Mouse (Mus musculus): ENCODE data around the gene Bpifa6. TPM values are rescaled to one million over a fixed set of nuclear protein-coding genes. Genes with fewer than 3 reads are reported as not detected.

Gene Bpifa6
- polyA plus RNA-seq, 1 experiment = not detected

DNA sequence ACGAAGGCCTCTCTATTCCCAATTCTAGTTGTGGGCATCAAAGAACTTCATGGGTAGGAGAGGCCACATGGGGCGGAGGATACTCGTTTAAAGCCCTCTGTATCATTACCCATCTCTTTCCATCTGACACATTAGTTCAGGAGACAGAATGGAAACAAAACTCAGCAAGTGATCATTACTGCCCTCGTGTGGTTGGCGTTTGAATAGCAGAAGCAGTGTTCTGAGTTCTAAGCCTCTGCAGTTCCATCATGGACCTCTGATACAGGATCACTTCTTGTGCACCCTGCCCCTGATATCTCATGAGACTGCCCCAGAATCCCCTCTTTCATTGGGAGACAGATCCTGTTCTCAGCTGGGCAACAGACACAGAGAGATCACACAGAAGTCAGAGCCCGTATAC, 21.8 kb upstream of the Bpifa6 start:
- H3K4me3 ChIP-seq (replicated peaks; ENCODE audit: insufficient read depth, low read depth, low read length) = no peak overlapping the region
- TF ChIP-seq POLR2A (IDR thresholded peaks at IDR 0.05; ENCODE audit: borderline replicate concordance, insufficient read depth, low read length) = no peak
- peak; percentile 63; the same call in 1 of the 2 replicates for TF ChIP-seq CTCF (IDR thresholded peaks at IDR 0.05; ENCODE audit: borderline replicate concordance, insufficient read depth, low read depth, low read length)
- WGBS = 33% methylated on average over 6 of the region's 6 CpGs
- DNase-seq = peak; percentile 56 to 80
- 0 out of 2 replicates have a peak, but pooled peaks cover 3% of the 10 kb centered on the region for H3K4me1 ChIP-seq (ENCODE audit: control insufficient read depth, insufficient read depth, low read length)
- H3K27me3 ChIP-seq (ENCODE audit: control insufficient read depth, insufficient read depth, low read length) = no peaks in the 10 kb centered on the region
- H3K27ac ChIP-seq (ENCODE audit: insufficient read depth, low read length) = no peak overlapping the region

DNA sequence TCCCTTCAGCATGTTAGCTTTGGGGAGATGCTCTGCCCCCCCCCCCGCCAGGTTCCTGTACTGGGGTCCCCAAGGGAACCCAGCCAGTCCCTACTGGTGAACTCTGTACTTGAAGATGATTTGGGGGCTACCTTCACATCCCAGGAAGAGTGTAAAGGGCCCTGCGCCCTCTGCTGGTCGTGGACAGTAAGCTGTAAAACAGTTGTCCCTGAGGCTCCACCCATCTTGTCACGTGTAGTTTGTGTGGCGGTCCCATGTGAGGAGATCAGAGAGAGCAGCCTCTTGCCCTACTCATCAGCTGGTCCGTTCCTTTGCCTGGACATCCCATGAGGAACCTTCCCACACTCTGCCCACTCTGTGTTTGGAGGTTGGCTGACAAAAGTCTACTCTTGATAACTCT, 20.9 kb upstream of the Bpifa6 start:
- 14% methylated on average over 6 of the region's 6 CpGs for WGBS
- Histone ChIP-seq H3K4me1 (ENCODE audit: control insufficient read depth, insufficient read depth, low read length) (0 out of 2 replicates have a peak, but pooled peaks cover 3% of the 10 kb centered on the region), H3K27me3 (ENCODE audit: control insufficient read depth, insufficient read depth, low read length) (no peaks in the 10 kb centered on the region), H3K27ac (ENCODE audit: insufficient read depth, low read length) (no peak overlapping the region), H3K4me3 (replicated peaks; ENCODE audit: insufficient read depth, low read depth, low read length) (no peak overlapping the region)
- peak in 1 of 2 experiments; percentile 32 for DNase-seq
- TF ChIP-seq CTCF (IDR thresholded peaks at IDR 0.05; ENCODE audit: borderline replicate concordance, insufficient read depth, low read depth, low read length) (peak; percentile 51; the same call in 1 of the 2 replicates), POLR2A (IDR thresholded peaks at IDR 0.05; ENCODE audit: borderline replicate concordance, insufficient read depth, low read length) (no peak)

DNA sequence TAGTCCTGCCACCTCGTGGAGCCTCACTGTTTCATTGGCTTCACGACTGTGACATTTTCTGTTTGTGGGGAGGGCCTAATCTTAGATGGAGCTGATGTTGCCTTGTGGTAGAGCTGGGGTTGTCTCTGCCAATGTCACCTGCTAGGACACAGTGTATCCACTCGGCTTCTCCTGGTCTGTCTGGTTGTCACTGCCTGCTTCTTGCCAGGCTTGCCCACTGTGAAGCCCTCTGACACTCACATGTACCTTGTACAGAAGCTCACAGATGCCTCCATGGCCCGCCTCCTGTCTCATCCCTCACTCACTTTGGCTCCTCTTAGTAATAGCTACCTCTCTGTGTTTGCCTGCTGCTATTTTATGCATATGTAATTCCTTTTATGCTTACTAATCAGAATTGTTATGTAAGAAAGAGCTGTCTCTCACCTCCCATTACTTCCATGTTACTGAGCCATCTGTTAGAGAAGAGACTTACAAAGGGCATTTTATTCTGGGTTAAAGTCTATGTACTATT, 11.9 kb upstream of the Bpifa6 start:
- Histone ChIP-seq H3K27me3 (ENCODE audit: control insufficient read depth, insufficient read depth, low read length) (no peaks in the 10 kb centered on the region), H3K4me3 (replicated peaks; ENCODE audit: insufficient read depth, low read depth, low read length) (no peak overlapping the region), H3K27ac (ENCODE audit: insufficient read depth, low read length) (peak overlapping the region; percentile 99), H3K4me1 (ENCODE audit: control insufficient read depth, insufficient read depth, low read length) (peaks cover 22% of the 10 kb centered on the region)
- 18% methylated on average over 4 of the region's 4 CpGs for WGBS
- TF ChIP-seq POLR2A (IDR thresholded peaks at IDR 0.05; ENCODE audit: borderline replicate concordance, insufficient read depth, low read length) = no peak
- no peak for TF ChIP-seq CTCF (IDR thresholded peaks at IDR 0.05; ENCODE audit: borderline replicate concordance, insufficient read depth, low read depth, low read length)
- DNase-seq = peak; percentile 77 to 78

DNA sequence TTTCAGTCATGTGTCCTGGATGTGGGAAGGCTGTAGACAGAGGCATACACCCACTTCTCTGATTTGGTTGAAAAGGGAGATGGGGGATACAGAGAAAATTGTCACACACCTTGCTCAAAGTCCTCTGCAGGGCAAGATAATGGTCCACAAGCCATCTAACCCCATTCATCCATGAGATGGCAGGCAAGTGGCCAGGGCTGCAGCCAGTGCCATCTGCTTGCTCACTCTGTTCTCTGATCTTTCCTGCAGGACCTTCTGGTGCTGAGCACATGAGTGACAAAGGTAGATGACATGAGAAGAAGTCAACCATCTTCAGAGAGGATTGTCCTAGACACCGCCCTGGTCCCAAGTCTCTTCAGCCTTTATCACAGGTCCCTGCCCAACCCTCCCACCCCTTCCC, 11.4 kb upstream of the Bpifa6 start:
- no peak overlapping the region for H3K4me3 ChIP-seq (replicated peaks; ENCODE audit: insufficient read depth, low read depth, low read length)
- DNase-seq = peak; percentile 95 to 97
- peaks cover 22% of the 10 kb centered on the region for H3K4me1 ChIP-seq (ENCODE audit: control insufficient read depth, insufficient read depth, low read length)
- 15% methylated on average over 1 of the region's 1 CpGs for WGBS
- H3K27me3 ChIP-seq (ENCODE audit: control insufficient read depth, insufficient read depth, low read length) = no peaks in the 10 kb centered on the region
- TF ChIP-seq CTCF (IDR thresholded peaks at IDR 0.05; ENCODE audit: borderline replicate concordance, insufficient read depth, low read depth, low read length) (peak; percentile 7; the same call in 1 of the 2 replicates), POLR2A (IDR thresholded peaks at IDR 0.05; ENCODE audit: borderline replicate concordance, insufficient read depth, low read length) (no peak)
- H3K27ac ChIP-seq (ENCODE audit: insufficient read depth, low read length) = peak overlapping the region; percentile 20; the same call in 1 of the 2 replicates

DNA sequence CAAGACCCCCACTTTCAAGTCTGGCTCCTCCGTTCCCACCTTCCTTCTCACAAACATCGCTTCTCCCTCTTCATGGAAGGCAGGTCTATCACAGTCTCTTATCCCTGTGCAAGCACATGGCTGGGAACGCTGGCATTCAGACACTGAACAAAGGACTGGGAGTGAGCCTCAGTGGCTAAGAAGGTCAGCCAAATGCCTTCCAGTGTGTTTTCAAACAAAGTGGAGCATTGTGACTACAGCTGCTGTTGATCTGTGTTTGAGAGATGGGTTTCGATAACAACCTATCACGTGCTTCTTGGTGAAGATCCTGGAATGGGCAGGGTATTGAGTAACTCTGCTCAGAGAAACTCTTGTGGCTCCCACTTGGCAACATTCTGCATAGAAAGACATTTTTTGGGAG, 4.5 kb upstream of the Bpifa6 start:
- WGBS = 77% methylated on average over 5 of the region's 5 CpGs
- no peaks in the 10 kb centered on the region for H3K4me1 ChIP-seq (ENCODE audit: control insufficient read depth, insufficient read depth, low read length)
- no peak for DNase-seq
- H3K27ac ChIP-seq (ENCODE audit: insufficient read depth, low read length) = no peak overlapping the region
- no peak overlapping the region for H3K4me3 ChIP-seq (replicated peaks; ENCODE audit: insufficient read depth, low read depth, low read length)
- H3K27me3 ChIP-seq (ENCODE audit: control insufficient read depth, insufficient read depth, low read length) = no peaks in the 10 kb centered on the region
- TF ChIP-seq POLR2A (IDR thresholded peaks at IDR 0.05; ENCODE audit: borderline replicate concordance, insufficient read depth, low read length) (no peak), CTCF (IDR thresholded peaks at IDR 0.05; ENCODE audit: borderline replicate concordance, insufficient read depth, low read depth, low read length) (no peak)

DNA sequence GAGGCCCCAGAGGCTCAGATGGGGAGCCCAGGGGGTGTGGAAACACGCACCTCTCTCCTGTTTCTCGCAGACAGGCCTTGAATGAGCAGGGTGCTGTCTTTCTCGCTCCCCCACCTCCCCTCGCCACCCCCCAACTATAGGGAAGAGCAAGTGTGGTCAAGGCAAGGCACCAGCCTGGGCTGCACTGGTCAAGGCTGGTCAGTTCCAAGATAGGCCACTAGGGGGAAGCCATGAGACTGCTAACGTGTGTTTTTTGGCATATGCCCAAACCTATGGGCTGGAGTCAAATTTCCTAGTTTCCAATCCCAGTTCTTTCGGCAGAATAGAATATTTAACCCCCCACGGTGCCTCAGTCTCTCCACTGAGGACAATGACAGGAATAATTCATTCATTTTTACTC, 21.0 kb downstream of the Bpifa6 start:
- no peak overlapping the region for H3K4me3 ChIP-seq (replicated peaks; ENCODE audit: insufficient read depth, low read depth, low read length)
- DNase-seq = peak; percentile 67 to 78
- TF ChIP-seq CTCF (IDR thresholded peaks at IDR 0.05; ENCODE audit: borderline replicate concordance, insufficient read depth, low read depth, low read length) = peak; percentile 92
- no peak for TF ChIP-seq POLR2A (IDR thresholded peaks at IDR 0.05; ENCODE audit: borderline replicate concordance, insufficient read depth, low read length)
- H3K27me3 ChIP-seq (ENCODE audit: control insufficient read depth, insufficient read depth, low read length) = no peaks in the 10 kb centered on the region
- H3K27ac ChIP-seq (ENCODE audit: insufficient read depth, low read length) = no peak overlapping the region
- H3K4me1 ChIP-seq (ENCODE audit: control insufficient read depth, insufficient read depth, low read length) = no peaks in the 10 kb centered on the region
- 12% methylated on average over 7 of the region's 7 CpGs for WGBS

DNA sequence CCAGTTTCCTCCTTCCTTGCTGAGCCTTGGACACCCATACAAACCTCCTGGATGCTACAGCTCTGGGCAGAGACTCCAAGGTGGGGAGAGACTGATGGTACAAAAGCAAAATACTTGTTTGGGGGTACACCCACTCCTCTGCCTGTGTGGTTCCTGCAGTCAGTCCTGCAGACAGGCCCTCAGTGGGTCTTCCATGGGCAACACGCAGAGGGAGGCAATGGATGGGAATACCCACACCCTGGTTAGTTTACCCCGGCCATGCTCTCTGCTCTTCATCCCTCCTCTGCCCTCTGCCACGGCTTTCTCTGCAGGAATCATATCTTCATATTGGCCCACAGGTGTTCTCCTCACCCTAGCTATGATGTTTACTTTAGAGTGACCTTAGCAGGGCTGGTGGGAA, 25.8 kb downstream of the Bpifa6 start:
- no peak overlapping the region for H3K4me3 ChIP-seq (replicated peaks; ENCODE audit: insufficient read depth, low read depth, low read length)
- no peak for DNase-seq
- WGBS = 76% methylated on average over 3 of the region's 3 CpGs
- no peaks in the 10 kb centered on the region for H3K4me1 ChIP-seq (ENCODE audit: control insufficient read depth, insufficient read depth, low read length)
- no peak overlapping the region for H3K27ac ChIP-seq (ENCODE audit: insufficient read depth, low read length)
- no peaks in the 10 kb centered on the region for H3K27me3 ChIP-seq (ENCODE audit: control insufficient read depth, insufficient read depth, low read length)
- TF ChIP-seq CTCF (IDR thresholded peaks at IDR 0.05; ENCODE audit: borderline replicate concordance, insufficient read depth, low read depth, low read length) (no peak), POLR2A (IDR thresholded peaks at IDR 0.05; ENCODE audit: borderline replicate concordance, insufficient read depth, low read length) (no peak)

DNA sequence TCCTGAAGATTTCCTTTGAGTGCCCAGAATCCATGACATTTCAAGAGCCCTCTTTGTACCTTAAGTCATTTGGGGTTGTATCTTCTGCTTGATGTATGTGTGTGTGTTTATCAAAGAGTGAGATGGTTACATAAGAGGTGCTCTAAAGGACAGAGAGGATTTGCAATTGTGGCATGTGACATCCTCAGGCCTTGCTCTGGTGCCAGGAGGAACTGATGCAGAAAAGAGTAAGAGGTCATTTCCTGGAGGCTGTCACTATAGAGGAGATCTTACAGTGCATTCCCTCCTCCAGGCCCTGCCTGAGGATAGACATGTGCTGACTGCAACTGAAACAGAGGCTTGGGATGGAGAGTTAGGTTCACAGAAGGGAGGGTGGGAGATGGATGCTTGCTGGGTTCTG, 26.3 kb downstream of the Bpifa6 start:
- Histone ChIP-seq H3K27ac (ENCODE audit: insufficient read depth, low read length) (no peak overlapping the region), H3K4me3 (replicated peaks; ENCODE audit: insufficient read depth, low read depth, low read length) (no peak overlapping the region), H3K27me3 (ENCODE audit: control insufficient read depth, insufficient read depth, low read length) (no peaks in the 10 kb centered on the region), H3K4me1 (ENCODE audit: control insufficient read depth, insufficient read depth, low read length) (no peaks in the 10 kb centered on the region)
- TF ChIP-seq POLR2A (IDR thresholded peaks at IDR 0.05; ENCODE audit: borderline replicate concordance, insufficient read depth, low read length) (no peak), CTCF (IDR thresholded peaks at IDR 0.05; ENCODE audit: borderline replicate concordance, insufficient read depth, low read depth, low read length) (no peak)
- DNase-seq = no peak

Measured in cerebellum, adult 2 months (tissue).